Mouse (Mus musculus): Measurements from ENCODE around the gene Vmn1r152.
"Not testable (repeated sequence)": the region's sequence is repeated elsewhere in the genome, so short reads cannot be mapped to it uniquely, and the experiment has no call there.

Vmn1r152 gene

GRCm38 (mm10) chr7:22522667-22523066 is at the start of gene Vmn1r152:
Gene Vmn1r152, plus strand, starts transcription at chr7:22522967.
- not testable (repeated sequence) for DNase-seq (ENCODE audit: extremely low spot score, low read depth, low spot score)

- not testable (repeated sequence) for DNase-seq (ENCODE audit: extremely low spot score, low read depth, low spot score)
These were observed 23.2 kb upstream of the Vmn1r152 start, which contains the start of gene Vmn1r151 for GRCm38 (mm10) chr7:22499578-22499977. Gene Vmn1r151, minus strand, starts transcription at chr7:22499678.

GRCm38 (mm10) chr7:22534787-22535186 is 12.0 kb downstream of the Vmn1r152 start, which contains the start of gene Gm8677:
Gene Gm8677, minus strand, starts transcription at chr7:22534887.
- not testable (repeated sequence) for DNase-seq (ENCODE audit: extremely low spot score, low read depth, low spot score)

GRCm38 (mm10) chr7:22565243-22565642 is 42.5 kb downstream of the Vmn1r152 start, which contains the start of gene Gm4201:
Gene Gm4201, minus strand, starts transcription at chr7:22565343.
- not testable (repeated sequence) for DNase-seq (ENCODE audit: extremely low spot score, low read depth, low spot score)

All from hindlimb bud, embryonic 11.5 days (tissue).